Mouse (Mus musculus) kidney, adult 2 months (tissue): Measurements from ENCODE around the gene Pik3r6.

Experiments used
- CTCF ChIP-seq: fragments of 200-500 bp; conservative IDR thresholded peaks from 2 replicates; pipeline ENCODE4 v1.5.1; 2011; ENCODE audit warnings: low read depth, mild to moderate bottlenecking, control low read depth, low read length, moderate library complexity, mixed read lengths; ENCODE audit not compliant: insufficient read depth, insufficient read length
- POLR2A ChIP-seq: fragments of 200-500 bp; IDR thresholded peaks from one replicate; pipeline ENCODE4 v1.6.1; 2011; ENCODE audit warnings: low read depth, low read length, control low read depth

DNA sequence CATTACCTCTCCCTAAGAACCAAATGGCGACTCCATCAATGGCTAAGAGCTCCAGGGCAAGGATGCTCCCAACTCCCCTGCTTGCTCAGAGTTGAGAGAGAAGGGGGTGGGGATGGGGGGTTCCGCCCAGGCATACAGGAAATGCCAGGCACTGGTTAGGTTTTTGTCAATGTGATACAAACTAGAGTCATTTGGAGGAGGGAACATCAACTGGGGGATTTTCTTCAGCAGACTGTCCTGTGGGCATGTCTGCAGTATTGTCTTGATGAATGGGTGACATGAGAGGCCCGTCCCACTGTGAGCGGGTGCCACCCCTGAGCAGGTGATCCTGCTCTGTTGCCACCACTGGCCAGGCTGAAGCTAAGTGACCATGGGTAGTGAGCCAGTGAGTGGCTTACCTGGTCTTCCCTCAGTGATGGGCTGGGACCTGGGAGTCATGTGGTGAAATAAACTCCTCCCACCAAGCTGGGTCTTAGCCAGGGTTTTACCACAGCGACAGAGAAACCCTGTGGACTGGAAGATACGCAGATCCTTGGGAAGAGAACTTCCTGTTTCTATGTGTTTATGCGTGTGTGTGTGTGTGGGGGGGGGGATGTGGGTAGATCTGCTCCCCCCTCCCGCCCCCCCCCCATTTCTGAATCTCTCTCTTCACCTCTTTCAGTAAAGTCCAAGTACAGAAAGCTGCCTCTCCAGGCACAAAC lies 3.7 kb upstream of the Pik3r6 start:
- TF ChIP-seq CTCF = no peak
- TF ChIP-seq POLR2A = no peak
